Mouse (Mus musculus) adrenal gland, postnatal 4 days (tissue): ENCODE results near the gene Gm3269. TPM values are rescaled to one million over a fixed set of nuclear protein-coding genes. Genes with fewer than 3 reads are reported as not detected.
"Not testable (repeated sequence)": the region's sequence is repeated elsewhere in the genome, so short reads cannot be mapped to it uniquely, and the experiment has no call there.

Experiments
- DNase-seq, 2 experiments: peaks; one replicate each; pipeline ENCODE4 v3.0.0; 2021 to 2022; ENCODE audit warnings: low spot score in 2 of 2, mixed read lengths in 2 of 2
- long read RNA-seq, 2 experiments: library from polyadenylated mRNA; stranded (forward); transcript quantifications; one replicate each; pipeline ENCODE4 v2.0.0; 2021
- total RNA-seq, 2 experiments: library from RNA; stranded (reverse); gene quantifications; 2 replicates each; pipeline ENCODE4 v1.2.3; 2021

Gene Gm3269
- not detected for total RNA-seq
- long read RNA-seq, experiment 1, result 0 reads
- long read RNA-seq, experiment 2, result 0 reads

GRCm38 (mm10) chr14:4837806-4838205 lies at the start of gene Gm3269:
Gm3269 (plus strand) TSS chr14:4838106.
- DNase-seq, result not testable (repeated sequence)

GRCm38 (mm10) chr14:4806421-4806820 lies 31.5 kb upstream of the Gm3269 start:
- DNase-seq, result not testable (repeated sequence)

DNA sequence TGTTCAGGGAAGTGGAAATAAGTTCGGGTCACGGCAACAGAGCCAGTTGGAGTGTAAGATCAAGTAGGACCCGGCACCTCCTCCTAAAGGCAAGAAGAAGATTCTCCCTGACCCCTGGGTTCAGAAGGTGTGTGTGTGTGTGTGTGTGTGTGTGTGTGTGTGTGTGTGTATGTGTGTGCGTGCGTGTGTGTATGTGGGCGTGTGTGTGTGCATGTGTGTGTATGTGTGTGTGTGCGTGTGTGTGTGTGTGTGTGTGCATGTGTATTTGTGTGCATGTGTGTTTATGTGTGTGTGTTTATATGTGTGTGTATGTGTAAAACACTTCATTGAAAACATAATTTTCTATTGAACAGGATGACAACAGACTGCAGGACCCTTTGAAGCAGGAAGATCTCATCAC lies 16.0 kb upstream of the Gm3269 start:
- not testable (repeated sequence) for DNase-seq

DNA sequence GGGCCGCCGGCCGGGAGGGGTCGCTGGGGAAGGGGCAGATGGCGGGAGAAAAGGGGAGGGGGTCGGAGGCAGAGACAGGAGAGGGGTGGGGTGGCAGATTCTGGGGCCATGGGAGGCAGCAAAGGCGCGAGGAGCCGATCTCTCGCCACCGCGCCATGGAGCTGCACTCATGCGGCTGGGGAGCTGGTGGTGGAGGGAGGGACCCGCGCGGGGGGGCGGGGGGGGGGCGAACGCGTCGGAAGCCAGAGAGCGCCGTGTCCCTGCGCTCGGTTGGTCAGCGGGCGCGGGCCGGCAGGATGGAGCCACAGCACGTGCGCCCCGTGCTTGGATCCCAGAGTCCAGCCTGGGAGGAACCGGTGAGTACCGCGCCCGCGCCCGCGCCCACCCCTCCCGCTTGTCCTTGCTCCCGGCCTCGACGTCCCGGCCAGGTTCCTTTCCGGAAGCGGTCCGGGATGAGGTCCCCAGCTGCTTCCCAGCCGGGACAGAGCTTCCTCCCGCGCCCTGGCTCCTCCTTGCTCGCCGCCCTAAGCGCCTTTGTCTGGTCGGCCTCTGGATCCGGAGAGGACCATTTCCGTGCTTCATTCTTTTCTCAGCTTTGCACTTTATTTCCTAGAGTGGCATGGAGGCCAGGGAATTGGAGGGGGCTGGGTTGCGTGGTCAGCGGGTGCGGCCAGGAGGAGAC lies 17.5 kb downstream of the Gm3269 start, which contains the start of gene Gm3264:
Gene Gm3264, plus strand, starts transcription at position 278 of the 682 bp plus-strand sequence.
- DNase-seq, result peak in 1 of 2 experiments; percentile 1

- DNase-seq, result not testable (repeated sequence)
Observed at GRCm38 (mm10) chr14:4892116-4892515, 54.2 kb downstream of the Gm3269 start, which contains the start of gene Gm3278. Gm3278 (plus strand) TSS chr14:4892416.

Other genes starting within 250 kb of the Gm3269 start
- gene Gm8159, start 205.8 kb upstream of the Gm3269 start, total RNA-seq, result not detected
- gene Gm3239, start 173.9 kb upstream of the Gm3269 start, total RNA-seq, result not detected
- gene Gm7876, start 128.9 kb upstream of the Gm3269 start, total RNA-seq, result not detected
- gene Gm3252, start 111.3 kb upstream of the Gm3269 start, total RNA-seq, result not detected
- gene Gm9602, start 61.8 kb upstream of the Gm3269 start, total RNA-seq, result not detected
- 1 to 10 TPM in 1 of 2 experiments, under 1 TPM in 1; 0.81 to 2.7 TPM for gene Gm3264, start 17.5 kb downstream of the Gm3269 start, total RNA-seq
- gene Gm3278, start 54.3 kb downstream of the Gm3269 start, total RNA-seq, result not detected
- gene Gm8297, start 145.8 kb downstream of the Gm3269 start, total RNA-seq, result not detected
- not detected for gene Gm3298, start 177.8 kb downstream of the Gm3269 start, total RNA-seq
- gene 4930555G01Rik, start 212.5 kb downstream of the Gm3269 start, total RNA-seq, result not detected
- under 1 TPM; 0.45 to 0.68 TPM for gene Gm8281, start 232.9 kb downstream of the Gm3269 start, total RNA-seq